Mouse (Mus musculus): ENCODE data around the gene Ube4a.

- TF ChIP-seq CTCF (IDR thresholded peaks at IDR 0.05; ENCODE audit: low read depth), result no peak
- no peak for TF ChIP-seq EP300 (IDR thresholded peaks at IDR 0.05; ENCODE audit: low read depth)
Measured at GRCm38 (mm10) chr9:44903856-44904255, 61.5 kb downstream of the Ube4a start.

All from liver, embryonic 14.5 days (tissue).